Mouse (Mus musculus) cerebellum, adult 2 months (tissue): ENCODE results near the gene Ppm1h. TPM values are rescaled to one million over a fixed set of nuclear protein-coding genes. Genes with fewer than 3 reads are reported as not detected.
"Not testable (repeated sequence)": the region's sequence is repeated elsewhere in the genome, so short reads cannot be mapped to it uniquely, and the experiment has no call there.

Source experiments
- DNase-seq, 2 experiments: peaks; one replicate each; pipeline ENCODE4 v3.0.0; 2021
- H3K27ac ChIP-seq: fragments of 200-500 bp; 2 replicates; pipeline ENCODE4 v1.5.1; 2012; ENCODE audit warnings: low read length, control low read depth, inconsistent platforms; ENCODE audit not compliant: insufficient read depth
- H3K27me3 ChIP-seq: fragments of 200-500 bp; 2 replicates; pipeline ENCODE4 v1.6.1; 2012; ENCODE audit warnings: inconsistent platforms, mild to moderate bottlenecking, low read length, moderate library complexity; ENCODE audit not compliant: control insufficient read depth, insufficient read depth
- H3K4me1 ChIP-seq: fragments of 200-500 bp; 2 replicates; pipeline ENCODE4 v1.6.1; 2011; ENCODE audit warnings: low read length; ENCODE audit not compliant: control insufficient read depth, insufficient read depth
- H3K4me3 ChIP-seq: fragments of 200-500 bp; replicated peaks from 2 replicates; pipeline ENCODE3; 2011; ENCODE audit warnings: mild to moderate bottlenecking, low read depth, low read length, control low read depth; ENCODE audit not compliant: insufficient read depth
- CTCF ChIP-seq: fragments of 200-500 bp; IDR thresholded peaks from 2 replicates; pipeline ENCODE4 v1.5.1; 2011; ENCODE audit warnings: low read depth, mild to moderate bottlenecking, control low read depth, low read length, moderate library complexity, borderline replicate concordance; ENCODE audit not compliant: insufficient read depth
- POLR2A ChIP-seq: fragments of 200-500 bp; IDR thresholded peaks from 2 replicates; pipeline ENCODE4 v1.6.1; 2011; ENCODE audit warnings: low read length, control low read depth, borderline replicate concordance; ENCODE audit not compliant: insufficient read depth
- WGBS: fragments of 180-500 bp; shearing (Covaris S2); methylation state at CpG from one replicate; pipeline ENCODE4 v1.1.7; 2018; 5-methylcytosine and 5-hydroxymethylcytosine counted together
- polyA plus RNA-seq: library from polyadenylated mRNA; depleted of rRNA; stranded (reverse); fragments of >200 nt; gene quantifications from 2 replicates; pipeline ENCODE4 v1.2.3, GENCODE M21; 2012

Gene Ppm1h
- polyA plus RNA-seq, 1 experiment, result 30.4 TPM

GRCm38 (mm10) chr10:122918325-122918694 lies 239.7 kb downstream of the Ppm1h start:
- 97% methylated on average over 9 of the region's 9 CpGs for WGBS
- no peak overlapping the region for H3K4me3 ChIP-seq
- no peaks in the 10 kb centered on the region for H3K27me3 ChIP-seq
- DNase-seq, result peak in 1 of 2 experiments; percentile 9
- H3K27ac ChIP-seq, result no peak overlapping the region
- peaks cover 3% of the 10 kb centered on the region; the same call in 1 of the 2 replicates for H3K4me1 ChIP-seq
- TF ChIP-seq CTCF, result no peak
- no peak for TF ChIP-seq POLR2A

GRCm38 (mm10) chr10:122918754-122919153 lies 240.2 kb downstream of the Ppm1h start:
- H3K4me3 ChIP-seq, result no peak overlapping the region
- no peaks in the 10 kb centered on the region for H3K27me3 ChIP-seq
- WGBS, result 97% methylated on average over 5 of the region's 5 CpGs
- DNase-seq, result peak in 1 of 2 experiments; percentile 4
- no peak for TF ChIP-seq CTCF
- no peak overlapping the region for H3K27ac ChIP-seq
- H3K4me1 ChIP-seq, result peaks cover 3% of the 10 kb centered on the region; the same call in 1 of the 2 replicates

- peaks cover 3% of the 10 kb centered on the region; the same call in 1 of the 2 replicates for H3K4me1 ChIP-seq
- DNase-seq, result peak; percentile 48 to 73
- TF ChIP-seq POLR2A (no peak), CTCF (no peak)
- 52% methylated on average over 2 of the region's 2 CpGs for WGBS
- H3K4me3 ChIP-seq, result no peak overlapping the region
- no peak overlapping the region for H3K27ac ChIP-seq
- H3K27me3 ChIP-seq, result no peaks in the 10 kb centered on the region
These were observed 240.9 kb downstream of the Ppm1h start for GRCm38 (mm10) chr10:122919416-122919815.

GRCm38 (mm10) chr10:122920218-122920795 lies 241.7 kb downstream of the Ppm1h start:
- TF ChIP-seq CTCF (no peak), POLR2A (no peak)
- WGBS, result 95% methylated on average over 11 of the region's 11 CpGs
- DNase-seq, result no peak

GRCm38 (mm10) chr10:122922226-122922625 lies 243.7 kb downstream of the Ppm1h start:
- TF ChIP-seq CTCF (no peak), POLR2A (no peak)
- WGBS, result 35% methylated on average over 7 of the region's 7 CpGs
- no peak for DNase-seq

More at GRCm38 (mm10) chr10:122920218-122920795, 241.7 kb downstream of the Ppm1h start:
- H3K27me3 ChIP-seq, result no peaks in the 10 kb centered on the region
- no peak overlapping the region for H3K27ac ChIP-seq
- H3K4me3 ChIP-seq, result no peak overlapping the region
- H3K4me1 ChIP-seq, result peaks cover 3% of the 10 kb centered on the region; the same call in 1 of the 2 replicates

GRCm38 (mm10) chr10:122924571-122924970 lies 246.0 kb downstream of the Ppm1h start:
- not testable (repeated sequence) for H3K27ac ChIP-seq, DNase-seq, H3K27me3 ChIP-seq, H3K4me3 ChIP-seq, H3K4me1 ChIP-seq
- 87% methylated on average over 5 of the region's 5 CpGs for WGBS

More at GRCm38 (mm10) chr10:122922226-122922625, 243.7 kb downstream of the Ppm1h start:
- Histone ChIP-seq H3K4me1 (peaks cover 3% of the 10 kb centered on the region; the same call in 1 of the 2 replicates), H3K4me3 (no peak overlapping the region), H3K27ac (no peak overlapping the region), H3K27me3 (no peaks in the 10 kb centered on the region)

GRCm38 (mm10) chr10:122926275-122926674 lies 247.7 kb downstream of the Ppm1h start:
- no peaks in the 10 kb centered on the region for H3K27me3 ChIP-seq
- TF ChIP-seq POLR2A (no peak), CTCF (no peak)
- H3K4me1 ChIP-seq, result peaks cover 8% of the 10 kb centered on the region
- WGBS, result 86% methylated on average over 4 of the region's 4 CpGs
- no peak for DNase-seq
- H3K27ac ChIP-seq, result no peak overlapping the region
- H3K4me3 ChIP-seq, result no peak overlapping the region

GRCm38 (mm10) chr10:122930520-122930919 lies 252.0 kb downstream of the Ppm1h start:
- H3K4me1 ChIP-seq, result peaks cover 13% of the 10 kb centered on the region
- TF ChIP-seq CTCF (no peak), POLR2A (no peak)
- 86% methylated on average over 4 of the region's 4 CpGs for WGBS
- no peaks in the 10 kb centered on the region for H3K27me3 ChIP-seq
- H3K4me3 ChIP-seq, result no peak overlapping the region
- H3K27ac ChIP-seq, result no peak overlapping the region
- no peak for DNase-seq
